Mouse (Mus musculus): ENCODE results near the gene Uts2. TPM values are rescaled to one million over a fixed set of nuclear protein-coding genes. Genes with fewer than 3 reads are reported as not detected.

The Uts2 gene
- polyA plus RNA-seq, 1 experiment from 2014 or later: not detected

- ATAC-seq (ENCODE audit: insufficient read depth, low FRiP score, low read depth): no peak
- Histone ChIP-seq H3K4me2 (no peak overlapping the region), H3K9me3 (no peaks in the 10 kb centered on the region), H3K36me3 (no peaks in the 10 kb centered on the region), H3K27me3 (replicated peaks) (no peaks in the 10 kb centered on the region), H3K27ac (no peak overlapping the region), H3K9ac (no peak overlapping the region), H3K4me1 (no peaks in the 10 kb centered on the region), H3K4me3 (replicated peaks) (no peak overlapping the region)
- WGBS: 75% methylated on average over 9 of the region's 9 CpGs
These were observed 27.3 kb downstream of the Uts2 start for GRCm38 (mm10) chr4:151024152-151024551.

- Histone ChIP-seq H3K4me2 (no peak overlapping the region), H3K9ac (no peak overlapping the region), H3K27me3 (replicated peaks) (no peaks in the 10 kb centered on the region), H3K4me3 (replicated peaks) (no peak overlapping the region), H3K9me3 (no peaks in the 10 kb centered on the region), H3K4me1 (no peaks in the 10 kb centered on the region), H3K36me3 (no peaks in the 10 kb centered on the region), H3K27ac (no peak overlapping the region)
- WGBS: 54% methylated on average over 6 of the region's 6 CpGs
- ATAC-seq (ENCODE audit: insufficient read depth, low FRiP score, low read depth): no peak
These were observed 30.1 kb downstream of the Uts2 start for GRCm38 (mm10) chr4:151027001-151027400.

GRCm38 (mm10) chr4:151036521-151036920 is 39.6 kb downstream of the Uts2 start:
- Histone ChIP-seq H3K4me3 (replicated peaks) (no peak overlapping the region), H3K36me3 (no peaks in the 10 kb centered on the region), H3K27ac (no peak overlapping the region), H3K9ac (no peak overlapping the region), H3K4me2 (no peak overlapping the region), H3K9me3 (no peaks in the 10 kb centered on the region), H3K27me3 (replicated peaks) (no peaks in the 10 kb centered on the region), H3K4me1 (no peaks in the 10 kb centered on the region)
- ATAC-seq (ENCODE audit: insufficient read depth, low FRiP score, low read depth): no peak
- WGBS: 88% methylated on average over 7 of the region's 7 CpGs

- no peaks in the 10 kb centered on the region for H3K27me3 ChIP-seq (replicated peaks)
- no peak overlapping the region for H3K9ac ChIP-seq
- H3K4me3 ChIP-seq (replicated peaks): no peak overlapping the region
- H3K27ac ChIP-seq: no peak overlapping the region
- no peak overlapping the region for H3K4me2 ChIP-seq
- H3K9me3 ChIP-seq: no peaks in the 10 kb centered on the region
- H3K36me3 ChIP-seq: no peaks in the 10 kb centered on the region
- H3K4me1 ChIP-seq: no peaks in the 10 kb centered on the region
- 88% methylated on average over 11 of the region's 11 CpGs for WGBS
- no peak for ATAC-seq (ENCODE audit: insufficient read depth, low FRiP score, low read depth)
These were observed 40.9 kb downstream of the Uts2 start for GRCm38 (mm10) chr4:151037800-151038199.

GRCm38 (mm10) chr4:151041506-151041905 is 44.6 kb downstream of the Uts2 start:
- Histone ChIP-seq H3K4me2 (no peak overlapping the region), H3K27me3 (replicated peaks) (no peaks in the 10 kb centered on the region), H3K9ac (no peak overlapping the region), H3K4me3 (replicated peaks) (no peak overlapping the region), H3K27ac (no peak overlapping the region), H3K4me1 (peaks cover 7% of the 10 kb centered on the region; the same call in 1 of the 2 replicates), H3K36me3 (no peaks in the 10 kb centered on the region), H3K9me3 (no peaks in the 10 kb centered on the region)
- ATAC-seq (ENCODE audit: insufficient read depth, low FRiP score, low read depth): no peak
- 78% methylated on average over 5 of the region's 5 CpGs for WGBS

GRCm38 (mm10) chr4:151043281-151043680 is 46.4 kb downstream of the Uts2 start:
- WGBS: 41% methylated on average over 5 of the region's 5 CpGs
- Histone ChIP-seq H3K27ac (no peak overlapping the region), H3K27me3 (replicated peaks) (no peaks in the 10 kb centered on the region), H3K9me3 (no peaks in the 10 kb centered on the region), H3K36me3 (no peaks in the 10 kb centered on the region), H3K9ac (no peak overlapping the region), H3K4me2 (peak overlapping the region; percentile 97), H3K4me3 (replicated peaks) (peak overlapping the region; percentile 57), H3K4me1 (peaks cover 7% of the 10 kb centered on the region; the same call in 1 of the 2 replicates)
- ATAC-seq (ENCODE audit: insufficient read depth, low FRiP score, low read depth): no peak

GRCm38 (mm10) chr4:151044037-151044943 is 47.4 kb downstream of the Uts2 start, which contains the start of gene Per3:
TSS of gene Per3 (minus strand) at chr4:151044665.
- peak; percentile 98 for ATAC-seq (ENCODE audit: insufficient read depth, low FRiP score, low read depth)

GRCm38 (mm10) chr4:151044944-151045570 is 48.2 kb downstream of the Uts2 start:
- H3K4me1 ChIP-seq: peaks cover 7% of the 10 kb centered on the region; the same call in 1 of the 2 replicates
- WGBS: 4% methylated on average over 21 of the region's 21 CpGs
- no peak overlapping the region; the same call in 1 of the 2 replicates for H3K9ac ChIP-seq
- no peak; the same call in 1 of the 2 replicates for ATAC-seq (ENCODE audit: insufficient read depth, low FRiP score, low read depth)
- no peak overlapping the region for H3K27ac ChIP-seq
- peaks cover 6% of the 10 kb centered on the region; the same call in 1 of the 2 replicates for H3K36me3 ChIP-seq
- H3K4me2 ChIP-seq: peak overlapping the region; percentile 97
- no peaks in the 10 kb centered on the region for H3K9me3 ChIP-seq
- H3K27me3 ChIP-seq (replicated peaks): no peaks in the 10 kb centered on the region
- peak overlapping the region; percentile 57 for H3K4me3 ChIP-seq (replicated peaks)

More at GRCm38 (mm10) chr4:151044037-151044943, 47.4 kb downstream of the Uts2 start, which contains the start of gene Per3:
- Histone ChIP-seq H3K4me1 (peaks cover 7% of the 10 kb centered on the region; the same call in 1 of the 2 replicates), H3K4me3 (replicated peaks) (peak within 1 kb of the TSS; percentile 57), H3K4me2 (peak within 1 kb of the TSS; percentile 97), H3K27me3 (replicated peaks) (no peaks in the 10 kb centered on the region), H3K36me3 (peaks cover under 1% of the 10 kb centered on the region; the same call in 1 of the 2 replicates), H3K9me3 (no peaks in the 10 kb centered on the region), H3K27ac (no peak within 1 kb of the TSS), H3K9ac (peak within 1 kb of the TSS; percentile 52)
- under 1% methylated on average over 78 of the region's 79 CpGs for WGBS

- Histone ChIP-seq H3K4me1 (peaks cover 7% of the 10 kb centered on the region; the same call in 1 of the 2 replicates), H3K4me3 (replicated peaks) (no peak overlapping the region), H3K27ac (no peak overlapping the region), H3K36me3 (peaks cover 6% of the 10 kb centered on the region; the same call in 1 of the 2 replicates), H3K27me3 (replicated peaks) (no peaks in the 10 kb centered on the region), H3K9me3 (no peaks in the 10 kb centered on the region), H3K9ac (no peak overlapping the region), H3K4me2 (no peak overlapping the region)
- no peak for ATAC-seq (ENCODE audit: insufficient read depth, low FRiP score, low read depth)
- WGBS: 86% methylated on average over 3 of the region's 3 CpGs
These were observed 49.6 kb downstream of the Uts2 start for GRCm38 (mm10) chr4:151046524-151046923.

- H3K4me2 ChIP-seq: no peak overlapping the region
- H3K36me3 ChIP-seq: peaks cover 11% of the 10 kb centered on the region
- ATAC-seq (ENCODE audit: insufficient read depth, low FRiP score, low read depth): no peak
- H3K4me3 ChIP-seq (replicated peaks): no peak overlapping the region
- H3K9ac ChIP-seq: no peak overlapping the region
- WGBS: 79% methylated on average over 1 of the region's 1 CpGs
- H3K27me3 ChIP-seq (replicated peaks): no peaks in the 10 kb centered on the region
- H3K27ac ChIP-seq: no peak overlapping the region
- H3K4me1 ChIP-seq: no peaks in the 10 kb centered on the region
- H3K9me3 ChIP-seq: no peaks in the 10 kb centered on the region
These were observed 54.3 kb downstream of the Uts2 start for GRCm38 (mm10) chr4:151051162-151051561.
